Mouse (Mus musculus) lung, embryonic 15.5 days (tissue): Measurements from ENCODE around the gene Amn. TPM values are rescaled to one million over a fixed set of nuclear protein-coding genes. Genes with fewer than 3 reads are reported as not detected.

Source experiments
- ATAC-seq: fragments of 200-750 bp; cut with Nextera tagmentation; 2 replicates; pipeline ENCODE4 v1.8.0; 2017; ENCODE audit warnings: moderate number of reproducible peaks, borderline replicate concordance; ENCODE audit not compliant: low FRiP score, low TSS enrichment; ENCODE audit errors: extremely low read depth
- H3K27ac ChIP-seq: fragments of 300-500 bp; sonication (generic); 2 replicates; pipeline ENCODE4 v1.5.1; 2015; ENCODE audit warnings: moderate library complexity, mild to moderate bottlenecking, inconsistent platforms
- H3K27me3 ChIP-seq: fragments of 300-500 bp; sonication (generic); 2 replicates; pipeline ENCODE4 v1.6.1; 2015; ENCODE audit warnings: inconsistent platforms
- H3K36me3 ChIP-seq: fragments of 300-500 bp; sonication (generic); 2 replicates; pipeline ENCODE4 v1.6.1; 2015; ENCODE audit warnings: inconsistent platforms
- H3K4me1 ChIP-seq: fragments of 300-500 bp; sonication (generic); 2 replicates; pipeline ENCODE4 v1.6.1; 2015; ENCODE audit warnings: inconsistent platforms
- H3K4me2 ChIP-seq: fragments of 300-500 bp; sonication (generic); 2 replicates; pipeline ENCODE4 v1.6.1; 2015; ENCODE audit warnings: inconsistent platforms, mild to moderate bottlenecking, moderate library complexity
- H3K4me3 ChIP-seq: fragments of 300-500 bp; sonication (generic); 2 replicates; pipeline ENCODE4 v1.5.1; 2015; ENCODE audit warnings: mild to moderate bottlenecking, inconsistent platforms
- H3K9ac ChIP-seq: fragments of 300-500 bp; sonication (generic); 2 replicates; pipeline ENCODE4 v1.6.1; 2015; ENCODE audit warnings: inconsistent platforms
- H3K9me3 ChIP-seq: fragments of 300-500 bp; sonication (generic); 2 replicates; pipeline ENCODE4 v1.6.1; 2016; ENCODE audit warnings: inconsistent platforms
- whole genome bisulfite sequencing: fragments of 180-500 bp; shearing (Covaris S2); methylation state at CpG from one replicate; pipeline ENCODE4 v1.1.7; 2015; 5-methylcytosine and 5-hydroxymethylcytosine counted together
- polyA plus RNA-seq: library from polyadenylated mRNA; unstranded; fragments of >200 nt; fragmentation: Nextera tagmentation; extraction: Ambion mirVana; gene quantifications from 2 replicates; pipeline ENCODE4 v1.2.1, GENCODE M21; 2015

The Amn gene
- polyA plus RNA-seq: 0.36 and 0.50 TPM in 2 replicates

DNA sequence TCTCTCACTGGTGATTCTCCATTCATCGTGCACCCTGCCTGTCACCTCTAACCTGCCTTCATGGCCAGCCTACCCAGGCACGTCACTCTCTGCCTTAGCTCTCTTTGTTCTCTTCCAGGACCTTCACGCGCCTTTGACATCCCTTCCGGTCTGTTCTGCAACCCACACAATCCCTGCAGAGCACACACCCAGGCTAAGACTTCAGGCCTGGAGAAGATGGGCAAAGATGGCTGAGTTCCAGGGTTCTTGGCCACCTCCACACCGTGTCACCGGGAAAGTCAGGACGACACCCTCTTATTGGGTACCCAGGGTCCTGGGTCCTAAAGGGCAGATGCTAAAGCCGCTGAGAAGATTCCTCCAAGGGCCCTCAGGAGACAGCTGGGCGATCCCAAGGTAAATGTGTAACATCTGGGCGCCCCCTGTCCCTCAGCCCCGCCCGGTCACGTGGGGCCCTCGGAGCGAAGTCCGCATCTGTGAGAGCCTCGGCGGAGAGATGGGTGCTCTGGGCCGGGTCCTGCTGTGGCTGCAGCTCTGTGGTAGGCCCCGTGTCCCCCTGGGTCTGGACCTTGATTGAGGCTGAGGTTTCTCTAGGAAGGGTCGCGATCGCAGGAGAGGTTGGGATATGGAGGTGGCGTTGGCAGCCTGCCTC, at the start of gene Amn:
TSS of gene Amn (plus strand) at position 467 of the 649 bp plus-strand sequence.
- Histone ChIP-seq H3K4me1 (peaks cover 30% of the 10 kb centered on the region), H3K9ac (no peak within 1 kb of the TSS), H3K4me2 (peak within 1 kb of the TSS; percentile 36), H3K27me3 (peaks cover 69% of the 10 kb centered on the region), H3K27ac (no peak within 1 kb of the TSS), H3K36me3 (no peaks in the 10 kb centered on the region), H3K9me3 (no peaks in the 10 kb centered on the region), H3K4me3 (peak within 1 kb of the TSS; percentile 10; the same call in 1 of the 2 replicates)
- WGBS: 27% methylated on average over 25 of the region's 25 CpGs
- ATAC-seq: no peak

- no peaks in the 10 kb centered on the region for H3K27me3 ChIP-seq
- no peak overlapping the region for H3K9ac ChIP-seq
- no peaks in the 10 kb centered on the region for H3K9me3 ChIP-seq
- H3K4me1 ChIP-seq: peaks cover 6% of the 10 kb centered on the region; the same call in 1 of the 2 replicates
- ATAC-seq: peak; percentile 73
- WGBS: 53% methylated on average over 10 of the region's 10 CpGs
- no peak overlapping the region for H3K4me3 ChIP-seq
- no peak overlapping the region for H3K4me2 ChIP-seq
- H3K27ac ChIP-seq: no peak overlapping the region
- peaks cover 15% of the 10 kb centered on the region for H3K36me3 ChIP-seq
Measured at GRCm38 (mm10) chr12:111225197-111225780, 45.6 kb upstream of the Amn start.

DNA sequence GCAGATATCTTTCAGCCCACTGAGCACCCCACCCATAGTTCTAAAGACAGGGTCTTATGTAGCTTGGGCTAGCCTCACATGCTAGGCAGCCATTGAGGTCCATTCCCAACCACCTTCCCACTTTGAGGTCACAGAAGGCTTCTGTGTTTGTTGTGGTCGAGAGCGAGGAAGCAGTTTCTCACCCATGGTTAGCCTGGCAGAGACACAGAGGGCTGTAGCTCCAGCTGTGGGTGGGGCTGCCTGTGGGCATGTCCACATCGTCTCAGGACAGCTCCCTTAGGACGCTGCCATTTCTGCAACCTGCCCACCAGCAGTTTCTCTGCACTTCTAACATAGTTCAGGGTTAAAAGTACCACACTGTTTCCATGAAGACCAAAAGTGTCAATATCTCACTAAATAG, 43.5 kb upstream of the Amn start:
- WGBS: 66% methylated on average over 4 of the region's 4 CpGs
- Histone ChIP-seq H3K9me3 (no peaks in the 10 kb centered on the region), H3K27me3 (no peaks in the 10 kb centered on the region), H3K36me3 (peaks cover 2% of the 10 kb centered on the region; the same call in 1 of the 2 replicates), H3K4me3 (no peak overlapping the region), H3K4me1 (peaks cover 6% of the 10 kb centered on the region; the same call in 1 of the 2 replicates), H3K4me2 (no peak overlapping the region), H3K27ac (no peak overlapping the region), H3K9ac (no peak overlapping the region)
- no peak for ATAC-seq

DNA sequence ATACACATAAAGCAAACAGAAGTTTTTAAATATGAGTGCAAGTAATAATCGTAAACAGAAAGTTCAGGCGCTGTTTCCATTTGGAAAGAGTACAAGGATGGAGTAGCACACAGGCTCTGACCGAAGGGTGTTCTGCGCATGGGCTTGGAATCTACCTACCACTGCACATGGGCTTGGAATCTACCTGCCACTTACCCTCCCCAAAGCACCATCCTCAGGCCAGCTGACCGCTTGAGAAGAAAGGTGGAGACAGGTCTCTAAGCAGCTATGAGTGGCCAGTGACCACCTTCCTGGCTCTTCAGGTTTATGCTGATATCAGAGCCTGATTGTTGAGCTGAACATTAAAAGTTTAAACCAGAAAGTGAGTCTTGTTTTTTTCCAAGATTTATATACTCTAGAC, 42.4 kb upstream of the Amn start:
- Histone ChIP-seq H3K27ac (no peak overlapping the region), H3K4me3 (no peak overlapping the region)

DNA sequence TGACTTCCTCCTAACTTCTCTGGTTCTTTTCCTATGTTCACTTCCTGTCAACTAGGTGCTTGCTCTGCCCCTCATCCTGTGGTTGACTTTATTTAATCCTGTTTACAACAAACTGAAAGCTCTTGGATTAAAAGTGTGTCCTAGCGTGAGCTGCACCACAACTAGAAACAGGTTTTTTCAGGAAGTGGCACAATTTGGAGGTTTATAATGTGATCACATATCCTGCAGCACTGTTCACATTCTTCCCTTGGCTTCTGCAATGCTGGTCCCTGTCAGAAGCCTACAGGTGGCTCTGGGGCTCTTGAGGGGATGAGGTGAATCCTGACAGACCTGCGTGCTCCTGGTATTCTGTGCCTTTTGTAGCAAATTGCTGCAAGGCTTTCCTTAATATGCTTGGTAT, 40.1 kb upstream of the Amn start:
- WGBS: 89% methylated on average over 2 of the region's 2 CpGs
- ATAC-seq: no peak
- H3K27ac ChIP-seq: no peak overlapping the region
- H3K9ac ChIP-seq: no peak overlapping the region
- no peak overlapping the region for H3K4me2 ChIP-seq
- no peaks in the 10 kb centered on the region for H3K9me3 ChIP-seq
- H3K27me3 ChIP-seq: no peaks in the 10 kb centered on the region
- H3K36me3 ChIP-seq: no peaks in the 10 kb centered on the region
- no peak overlapping the region for H3K4me3 ChIP-seq
- 0 out of 2 replicates have a peak, but pooled peaks cover 9% of the 10 kb centered on the region for H3K4me1 ChIP-seq

More for the DNA sequence above, 42.4 kb upstream of the Amn start:
- H3K27me3 ChIP-seq: no peaks in the 10 kb centered on the region
- no peak overlapping the region for H3K9ac ChIP-seq
- H3K9me3 ChIP-seq: no peaks in the 10 kb centered on the region
- no peaks in the 10 kb centered on the region for H3K36me3 ChIP-seq
- no peak overlapping the region for H3K4me2 ChIP-seq
- ATAC-seq: no peak
- 89% methylated on average over 5 of the region's 5 CpGs for WGBS
- H3K4me1 ChIP-seq: peaks cover 6% of the 10 kb centered on the region; the same call in 1 of the 2 replicates

GRCm38 (mm10) chr12:111233798-111234197, 37.1 kb upstream of the Amn start:
- Histone ChIP-seq H3K4me3 (no peak overlapping the region), H3K36me3 (no peaks in the 10 kb centered on the region), H3K9ac (no peak overlapping the region), H3K4me1 (peaks cover 17% of the 10 kb centered on the region), H3K27ac (peak overlapping the region; percentile 51), H3K9me3 (no peaks in the 10 kb centered on the region), H3K4me2 (no peak overlapping the region), H3K27me3 (no peaks in the 10 kb centered on the region)
- no peak; the same call in 1 of the 2 replicates for ATAC-seq
- WGBS: 85% methylated on average over 4 of the region's 4 CpGs

DNA sequence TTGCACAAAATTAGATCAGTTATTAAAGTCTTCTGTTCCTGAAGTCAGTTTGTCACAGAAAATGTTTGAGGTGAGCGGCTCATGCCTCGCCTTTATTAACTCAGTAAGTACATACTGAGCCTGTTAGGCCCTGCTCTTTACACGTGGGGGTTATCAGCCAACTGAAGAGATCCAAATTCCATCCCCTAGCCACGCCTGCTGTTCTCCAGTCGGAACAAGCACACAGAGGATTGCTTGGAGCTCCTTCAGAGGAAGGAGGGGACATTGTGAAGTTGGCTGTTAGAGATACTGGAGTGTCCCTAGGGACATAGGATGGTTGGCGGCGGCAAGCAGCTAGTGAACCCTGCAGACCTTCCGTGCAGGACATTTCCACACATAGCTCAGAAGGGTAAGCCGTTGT, 36.5 kb upstream of the Amn start:
- H3K27ac ChIP-seq: peak overlapping the region; percentile 52
- 57% methylated on average over 9 of the region's 9 CpGs for WGBS
- ATAC-seq: no peak
- no peak overlapping the region for H3K4me2 ChIP-seq
- peaks cover 17% of the 10 kb centered on the region for H3K4me1 ChIP-seq
- no peak overlapping the region for H3K9ac ChIP-seq
- no peaks in the 10 kb centered on the region for H3K27me3 ChIP-seq
- H3K36me3 ChIP-seq: no peaks in the 10 kb centered on the region
- no peak overlapping the region for H3K4me3 ChIP-seq
- H3K9me3 ChIP-seq: no peaks in the 10 kb centered on the region

DNA sequence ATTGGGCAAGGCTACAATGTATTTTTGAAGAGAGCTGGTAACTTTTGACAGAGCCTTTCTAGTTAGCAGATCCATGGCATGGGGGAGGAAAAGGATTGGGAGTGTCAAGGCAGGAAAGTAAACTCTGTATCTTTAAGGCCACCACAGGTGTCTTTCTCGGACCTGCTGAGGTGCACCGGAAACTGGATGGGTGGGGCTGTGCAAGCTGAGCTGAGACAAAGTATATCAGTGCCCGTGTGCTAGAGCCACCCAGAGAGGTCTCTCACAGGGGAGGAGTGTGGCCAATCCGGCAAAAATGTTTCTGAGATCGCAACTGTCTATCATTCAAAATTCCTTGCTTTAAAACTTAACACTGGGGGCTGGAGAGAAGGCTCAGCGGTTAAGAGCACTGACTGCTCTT, 35.3 kb upstream of the Amn start:
- 83% methylated on average over 6 of the region's 6 CpGs for WGBS
- no peaks in the 10 kb centered on the region for H3K36me3 ChIP-seq
- no peak for ATAC-seq

GRCm38 (mm10) chr12:111237611-111238188, 33.2 kb upstream of the Amn start:
- Histone ChIP-seq H3K27me3 (no peaks in the 10 kb centered on the region), H3K4me1 (peaks cover 17% of the 10 kb centered on the region), H3K36me3 (no peaks in the 10 kb centered on the region), H3K4me3 (no peak overlapping the region), H3K9ac (no peak overlapping the region), H3K4me2 (no peak overlapping the region), H3K27ac (peak overlapping the region; percentile 70), H3K9me3 (no peaks in the 10 kb centered on the region)
- ATAC-seq: no peak
- WGBS: 94% methylated on average over 16 of the region's 16 CpGs

More for the DNA sequence above, 35.3 kb upstream of the Amn start:
- Histone ChIP-seq H3K9ac (no peak overlapping the region), H3K9me3 (no peaks in the 10 kb centered on the region), H3K4me3 (no peak overlapping the region), H3K27me3 (no peaks in the 10 kb centered on the region), H3K4me1 (peaks cover 17% of the 10 kb centered on the region), H3K4me2 (no peak overlapping the region), H3K27ac (no peak overlapping the region)

- Histone ChIP-seq H3K27ac (peak overlapping the region; percentile 70), H3K4me3 (no peak overlapping the region), H3K36me3 (no peaks in the 10 kb centered on the region), H3K9me3 (no peaks in the 10 kb centered on the region), H3K27me3 (no peaks in the 10 kb centered on the region), H3K9ac (no peak overlapping the region), H3K4me2 (no peak overlapping the region), H3K4me1 (peaks cover 17% of the 10 kb centered on the region)
- ATAC-seq: no peak
- 81% methylated on average over 5 of the region's 5 CpGs for WGBS
Measured at GRCm38 (mm10) chr12:111238345-111238744, 32.5 kb upstream of the Amn start.

- ATAC-seq: peak; percentile 56; the same call in 1 of the 2 replicates
- peak overlapping the region; percentile 70 for H3K27ac ChIP-seq
Measured at GRCm38 (mm10) chr12:111238778-111239177, 32.1 kb upstream of the Amn start.

GRCm38 (mm10) chr12:111239930-111240329, 31.0 kb upstream of the Amn start:
- Histone ChIP-seq H3K36me3 (no peaks in the 10 kb centered on the region), H3K4me3 (no peak overlapping the region), H3K9ac (no peak overlapping the region), H3K9me3 (no peaks in the 10 kb centered on the region), H3K27me3 (no peaks in the 10 kb centered on the region), H3K27ac (no peak overlapping the region), H3K4me1 (peaks cover 9% of the 10 kb centered on the region), H3K4me2 (no peak overlapping the region)
- ATAC-seq: no peak
- WGBS: 80% methylated on average over 10 of the region's 10 CpGs

More at GRCm38 (mm10) chr12:111238778-111239177, 32.1 kb upstream of the Amn start:
- Histone ChIP-seq H3K9ac (no peak overlapping the region), H3K4me1 (peaks cover 16% of the 10 kb centered on the region), H3K27me3 (no peaks in the 10 kb centered on the region), H3K36me3 (no peaks in the 10 kb centered on the region), H3K4me3 (no peak overlapping the region), H3K9me3 (no peaks in the 10 kb centered on the region), H3K4me2 (no peak overlapping the region)
- 44% methylated on average over 4 of the region's 4 CpGs for WGBS
